Mouse (Mus musculus) layer of hippocampus, postnatal 14 days (tissue): ENCODE measurements around the gene Tiam1. TPM values are rescaled to one million over a fixed set of nuclear protein-coding genes. Genes with fewer than 3 reads are reported as not detected.

Source experiments
- DNase-seq, 2 experiments: peaks; one replicate each; pipeline ENCODE4 v3.0.0; 2021 to 2022; ENCODE audit warnings: low spot score in 2 of 2, mixed read lengths in 1 of 2
- total RNA-seq, 2 experiments: library from RNA; stranded (reverse); gene quantifications; 2 replicates each; pipeline ENCODE4 v1.2.3; 2021

Tiam1 gene
- total RNA-seq, 2 experiments from 2014 or later, result 72.9 to 90.5 TPM

DNA sequence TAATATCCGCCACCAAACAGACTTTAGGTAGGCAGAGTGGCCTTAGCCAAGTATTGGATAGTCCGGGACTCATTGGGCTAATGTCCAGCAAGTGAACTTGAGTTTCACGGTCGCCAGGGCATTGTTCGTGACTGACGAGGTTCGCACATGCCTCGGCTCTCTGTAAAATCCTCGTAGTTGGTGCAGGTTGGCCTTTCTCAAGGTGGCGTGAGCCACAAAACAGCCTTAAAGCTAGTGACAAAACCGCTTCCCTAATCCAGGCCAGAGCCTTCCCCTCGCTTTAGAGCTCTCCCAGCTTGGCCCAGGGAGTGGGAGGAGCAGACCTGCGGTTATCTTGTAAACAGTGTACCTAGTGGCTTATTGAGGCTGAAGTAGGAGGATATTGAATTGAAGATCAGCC lies 972 bp upstream of the Tiam1 start:
- DNase-seq, result no peak

- DNase-seq, result no peak
Observed at GRCm38 (mm10) chr16:90143416-90143759, 181 bp downstream of the Tiam1 start.

- peak; percentile 50 to 55 for DNase-seq
Observed at GRCm38 (mm10) chr16:90142574-90143415, 774 bp downstream of the Tiam1 start.

GRCm38 (mm10) chr16:90142247-90142573 lies 1.4 kb downstream of the Tiam1 start:
- DNase-seq, result peak in 1 of 2 experiments; percentile 39

DNA sequence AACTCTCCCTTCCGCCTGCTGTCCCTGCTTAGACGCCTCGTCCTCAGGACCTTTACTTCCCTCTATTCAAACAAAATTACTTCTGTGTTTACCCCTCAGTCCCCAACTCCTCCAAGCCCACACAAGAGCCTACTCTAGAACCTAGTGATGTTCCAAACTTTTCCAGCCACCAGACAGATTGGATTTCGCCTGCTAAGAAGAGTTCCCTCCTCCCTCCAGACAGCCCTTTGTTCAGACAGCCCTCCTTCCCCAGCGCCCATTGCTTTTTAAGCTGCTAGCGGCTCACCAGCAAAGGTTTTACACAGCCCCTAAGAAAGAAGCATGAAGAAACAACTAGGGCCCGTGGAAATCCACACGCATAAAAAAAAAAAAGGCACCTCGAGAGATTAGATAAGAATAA lies 2.0 kb downstream of the Tiam1 start:
- no peak for DNase-seq

- DNase-seq, result no peak
Observed at GRCm38 (mm10) chr16:90140571-90140970, 3.0 kb downstream of the Tiam1 start.

DNA sequence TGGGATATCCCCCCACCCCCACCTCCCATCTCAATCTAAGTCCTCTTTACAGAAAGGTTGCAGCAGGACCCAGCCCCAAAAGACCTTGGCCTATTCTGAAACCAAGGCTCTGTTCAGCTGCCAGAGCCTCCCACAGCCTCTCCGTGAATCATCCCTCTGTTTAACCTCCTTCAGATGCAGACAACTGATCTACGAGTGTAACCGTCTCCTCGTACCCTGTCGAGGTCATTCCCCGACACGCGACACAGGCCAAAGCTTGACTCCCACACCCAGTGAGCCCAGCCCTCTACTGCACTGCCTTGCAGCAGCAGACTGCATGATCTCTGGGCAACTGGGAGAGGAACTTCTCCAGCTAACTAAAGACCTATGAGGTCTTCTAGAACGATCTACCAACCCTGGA lies 3.9 kb downstream of the Tiam1 start:
- DNase-seq, result no peak

DNA sequence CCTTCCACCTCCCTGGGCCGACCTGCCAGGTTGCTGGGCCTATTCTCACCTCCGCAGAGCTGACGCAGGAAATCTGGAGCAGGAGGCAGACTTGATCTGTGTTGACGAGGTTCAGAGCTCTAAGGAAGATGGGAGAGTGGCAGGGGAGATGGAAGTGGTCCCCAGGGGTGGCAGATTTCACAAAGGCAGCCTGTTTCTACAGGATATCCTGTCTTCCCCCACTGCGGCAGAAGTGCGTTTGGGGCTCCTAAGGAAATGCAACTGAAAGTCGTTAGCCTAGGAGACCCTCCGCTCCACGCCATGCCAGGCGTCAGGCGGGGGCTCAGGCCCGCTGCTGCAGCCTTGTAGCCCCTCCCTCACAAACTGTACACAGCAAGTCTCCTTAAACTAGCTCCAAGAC lies 5.4 kb downstream of the Tiam1 start:
- DNase-seq, result no peak

- no peak for DNase-seq
Observed at GRCm38 (mm10) chr16:90137175-90137574, 6.4 kb downstream of the Tiam1 start.

DNA sequence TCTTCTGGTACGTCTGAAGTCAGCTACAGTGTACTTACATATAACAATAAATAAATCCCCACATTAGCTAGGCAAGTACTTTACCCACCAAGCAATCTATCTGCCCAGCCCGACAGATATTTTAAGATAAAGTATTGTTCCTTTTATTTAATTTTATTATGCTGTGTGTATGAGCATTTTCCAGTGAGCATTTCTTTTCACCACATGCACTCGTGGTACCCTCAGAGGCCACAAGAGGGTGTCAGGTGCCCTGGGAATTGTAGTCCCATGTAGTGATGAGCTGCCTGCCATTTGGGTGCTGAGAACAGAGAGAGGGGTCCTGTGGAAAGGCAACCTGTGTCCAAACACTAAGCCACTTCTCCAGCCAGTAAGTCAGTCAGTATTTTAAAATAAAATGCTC lies 8.0 kb downstream of the Tiam1 start:
- no peak for DNase-seq

GRCm38 (mm10) chr16:90134351-90134750 lies 9.2 kb downstream of the Tiam1 start:
- no peak for DNase-seq

- DNase-seq, result no peak
Observed at GRCm38 (mm10) chr16:90132816-90133215, 10.8 kb downstream of the Tiam1 start.

GRCm38 (mm10) chr16:90132331-90132730 lies 11.2 kb downstream of the Tiam1 start:
- no peak for DNase-seq

DNA sequence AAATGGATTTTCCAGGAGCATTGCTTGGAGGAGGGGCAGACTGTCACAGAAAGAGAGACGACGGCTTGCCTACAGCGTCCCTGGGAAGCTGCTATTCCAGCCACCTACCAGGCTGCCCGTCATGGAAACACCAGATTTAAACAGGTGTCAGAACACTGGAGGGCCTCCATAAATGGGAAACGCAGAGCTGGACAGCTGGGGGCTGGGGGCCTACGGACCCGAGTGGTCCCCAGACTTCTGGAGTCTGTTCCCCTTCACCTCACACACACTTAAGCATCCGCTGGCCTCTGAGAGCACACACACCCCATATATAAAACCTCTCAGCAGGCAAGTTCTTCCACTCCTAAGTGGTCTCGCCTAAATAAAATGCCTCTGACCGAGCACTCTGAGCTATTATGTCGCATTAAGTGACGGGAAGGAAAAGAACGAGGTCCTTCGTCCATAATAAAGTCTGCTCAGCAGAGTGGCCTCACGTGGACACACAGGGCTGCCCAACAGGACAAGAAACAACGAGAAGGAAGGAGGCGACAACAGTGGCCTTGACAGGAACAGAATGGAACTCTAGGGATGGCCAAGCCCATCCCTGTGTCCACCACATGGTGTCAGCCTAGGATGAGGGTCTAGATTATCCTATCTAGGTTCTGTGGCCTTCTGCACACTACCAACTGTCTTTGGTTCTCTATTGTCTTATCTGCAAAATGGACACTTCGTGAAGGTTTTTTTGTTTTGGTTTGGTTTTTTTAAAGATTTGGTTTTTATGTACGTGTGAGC lies 14.6 kb downstream of the Tiam1 start:
- DNase-seq, result no peak

DNA sequence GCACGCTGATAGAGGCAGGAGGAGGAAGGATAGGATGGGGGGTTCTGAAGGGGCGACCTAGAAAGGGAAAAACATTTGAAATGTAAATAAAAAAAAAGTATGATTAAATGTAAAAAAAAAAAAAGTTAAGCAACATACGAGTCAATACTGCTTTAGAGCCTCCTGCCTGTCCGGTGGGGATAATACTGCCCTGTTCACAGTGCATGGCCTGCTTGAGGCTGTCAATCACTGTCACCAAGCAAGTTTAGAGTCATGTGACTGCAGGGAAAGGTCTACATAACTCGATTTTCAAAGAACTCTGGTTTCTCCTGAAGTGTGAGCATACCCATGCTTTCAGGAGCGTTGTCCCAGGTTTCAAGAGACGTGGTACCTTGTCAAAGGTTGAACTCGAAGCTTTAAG lies 15.2 kb downstream of the Tiam1 start:
- no peak for DNase-seq

GRCm38 (mm10) chr16:90125318-90126314 lies 18.0 kb downstream of the Tiam1 start:
- no peak for DNase-seq

DNA sequence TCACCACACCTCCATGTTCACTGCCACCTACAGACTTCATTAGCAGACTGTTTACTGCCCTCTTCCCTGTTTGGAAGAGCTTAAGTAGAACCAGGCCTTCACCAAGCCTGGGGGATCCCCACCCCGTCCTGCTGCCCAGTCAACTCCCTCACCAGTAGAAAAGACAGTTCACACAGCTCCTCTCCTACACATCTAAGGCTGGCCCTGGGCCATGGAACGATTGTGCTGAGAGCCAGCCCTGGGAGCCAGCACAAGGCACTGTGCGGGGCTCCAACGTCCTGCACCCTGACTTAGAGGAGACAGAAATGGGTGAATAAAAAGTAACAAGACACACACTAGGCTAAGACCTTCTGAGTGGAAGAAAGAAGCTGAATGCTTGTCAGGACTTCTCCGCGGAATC lies 20.5 kb downstream of the Tiam1 start:
- DNase-seq, result no peak

- no peak for DNase-seq
Observed at GRCm38 (mm10) chr16:90122439-90122838, 21.1 kb downstream of the Tiam1 start.

DNA sequence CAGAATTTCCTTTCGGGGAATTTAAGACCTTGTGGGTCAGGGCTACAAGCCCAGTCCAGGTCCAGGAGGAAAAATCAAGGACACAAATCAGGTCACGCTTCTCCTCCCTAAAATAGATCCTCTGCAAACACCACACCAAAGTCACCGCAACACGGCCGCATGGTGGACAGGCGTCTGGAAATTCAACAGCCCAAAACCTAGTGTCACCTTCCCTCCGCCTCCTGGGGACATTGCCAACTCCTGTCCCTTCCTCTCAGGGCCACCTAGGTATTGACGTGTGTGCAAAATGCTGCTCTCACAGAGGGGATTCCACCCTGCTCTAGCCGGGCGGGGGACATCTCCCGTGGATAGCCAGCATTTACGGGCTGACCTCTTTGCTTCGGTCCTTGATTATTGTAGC lies 21.8 kb downstream of the Tiam1 start:
- DNase-seq, result no peak

- no peak for DNase-seq
Observed at GRCm38 (mm10) chr16:90119969-90120368, 23.6 kb downstream of the Tiam1 start.

- DNase-seq, result no peak
Observed at GRCm38 (mm10) chr16:90116637-90117182, 26.9 kb downstream of the Tiam1 start.
